Mouse (Mus musculus): ENCODE results near the gene Prkag1. TPM values are rescaled to one million over a fixed set of nuclear protein-coding genes. Genes with fewer than 3 reads are reported as not detected.

Prkag1 gene
- total RNA-seq, 2 experiments from 2014 or later = 49.0 to 52.5 TPM

- no peak for DNase-seq
Observed at GRCm38 (mm10) chr15:98852733-98853132, 21.4 kb upstream of the Prkag1 start.

GRCm38 (mm10) chr15:98852071-98852470 lies 20.8 kb upstream of the Prkag1 start:
- peak in 1 of 2 experiments; percentile 4 for DNase-seq

- DNase-seq = peak in 1 of 2 experiments; percentile 8
Observed at GRCm38 (mm10) chr15:98851229-98851818, 20.0 kb upstream of the Prkag1 start.

GRCm38 (mm10) chr15:98850668-98851067 lies 19.3 kb upstream of the Prkag1 start:
- DNase-seq = no peak

- no peak for DNase-seq
Observed at GRCm38 (mm10) chr15:98849956-98850600, 18.8 kb upstream of the Prkag1 start.

- no peak for DNase-seq
Observed at GRCm38 (mm10) chr15:98849165-98849564, 17.8 kb upstream of the Prkag1 start.

- DNase-seq = no peak
Observed at GRCm38 (mm10) chr15:98846140-98846539, 14.8 kb upstream of the Prkag1 start.

- no peak for DNase-seq
Observed at GRCm38 (mm10) chr15:98845149-98845548, 13.8 kb upstream of the Prkag1 start.

- DNase-seq = no peak
Observed at GRCm38 (mm10) chr15:98843595-98844223, 12.4 kb upstream of the Prkag1 start.

- no peak for DNase-seq
Observed at GRCm38 (mm10) chr15:98839671-98840585, 8.6 kb upstream of the Prkag1 start.

- DNase-seq = no peak
Observed at GRCm38 (mm10) chr15:98839161-98839560, 7.8 kb upstream of the Prkag1 start.

GRCm38 (mm10) chr15:98837743-98838103 lies 6.4 kb upstream of the Prkag1 start:
- no peak for DNase-seq

GRCm38 (mm10) chr15:98837006-98837742 lies 5.9 kb upstream of the Prkag1 start:
- DNase-seq = no peak

GRCm38 (mm10) chr15:98835291-98835690 lies 4.0 kb upstream of the Prkag1 start:
- no peak for DNase-seq

- no peak for DNase-seq
Observed at GRCm38 (mm10) chr15:98834059-98834458, 2.7 kb upstream of the Prkag1 start.

GRCm38 (mm10) chr15:98833281-98833680 lies 2.0 kb upstream of the Prkag1 start:
- no peak for DNase-seq

GRCm38 (mm10) chr15:98832161-98833058 lies 1.1 kb upstream of the Prkag1 start:
- no peak for DNase-seq

GRCm38 (mm10) chr15:98831684-98832035 lies 339 bp upstream of the Prkag1 start:
- no peak for DNase-seq

GRCm38 (mm10) chr15:98827611-98828011 lies 3.7 kb downstream of the Prkag1 start:
- DNase-seq = no peak

- DNase-seq = no peak
Observed at GRCm38 (mm10) chr15:98823434-98823833, 7.9 kb downstream of the Prkag1 start.

- no peak for DNase-seq
Observed at GRCm38 (mm10) chr15:98822147-98822546, 9.2 kb downstream of the Prkag1 start.

All from layer of hippocampus, postnatal 36 days (tissue).